Mouse (Mus musculus) stomach, postnatal 0 days (tissue): ENCODE measurements around the gene Olfr70. TPM values are rescaled to one million over a fixed set of nuclear protein-coding genes. Genes with fewer than 3 reads are reported as not detected.

Source experiments
- ATAC-seq: fragments of 200-750 bp; cut with Nextera tagmentation; 2 replicates; pipeline ENCODE4 v1.8.0; 2017; ENCODE audit not compliant: low FRiP score, low TSS enrichment
- DNase-seq: peaks from one replicate; pipeline ENCODE4 v3.0.0-alpha.2; 2016; ENCODE audit warnings: low spot score
- H3K27ac ChIP-seq: fragments of 300-500 bp; sonication (generic); replicated peaks from 2 replicates; pipeline ENCODE4 v1.5.1; 2014; ENCODE audit warnings: mild to moderate bottlenecking, control low read depth
- H3K27me3 ChIP-seq: fragments of 300-500 bp; sonication (generic); 2 replicates; pipeline ENCODE4 v1.6.1; 2014; ENCODE audit warnings: low read length; ENCODE audit not compliant: control insufficient read depth, insufficient read depth
- H3K36me3 ChIP-seq: fragments of 300-500 bp; sonication (generic); 2 replicates; pipeline ENCODE4 v1.6.1; 2014; ENCODE audit warnings: low read length, mixed read lengths; ENCODE audit not compliant: control insufficient read depth, insufficient read depth
- H3K4me1 ChIP-seq: fragments of 300-500 bp; sonication (generic); replicated peaks from 2 replicates; pipeline ENCODE4 v1.6.1; 2014; ENCODE audit warnings: antibody characterized with exemption; ENCODE audit not compliant: control insufficient read depth, insufficient read depth
- H3K4me2 ChIP-seq: fragments of 300-500 bp; sonication (generic); replicated peaks from 2 replicates; pipeline ENCODE4 v1.6.1; 2014; ENCODE audit warnings: low read depth, mild to moderate bottlenecking, control low read depth, moderate library complexity
- H3K4me3 ChIP-seq: fragments of 300-500 bp; sonication (generic); 2 replicates; pipeline ENCODE4 v1.5.1; 2014; ENCODE audit warnings: low read depth, low read length, control low read depth
- H3K9ac ChIP-seq: fragments of 300-500 bp; sonication (generic); 2 replicates; pipeline ENCODE4 v1.6.1; 2014; ENCODE audit warnings: mild to moderate bottlenecking, low read length, control low read depth, mixed read lengths
- H3K9me3 ChIP-seq: fragments of 300-500 bp; sonication (generic); 2 replicates; pipeline ENCODE4 v1.6.1; 2016; ENCODE audit warnings: low read length; ENCODE audit not compliant: control insufficient read depth
- CTCF ChIP-seq: IDR thresholded peaks from 2 replicates; pipeline ENCODE4 v1.5.1; 2016; ENCODE audit warnings: antibody characterized with exemption, low read depth, mild to moderate bottlenecking, moderate library complexity
- EP300 ChIP-seq: optimal IDR thresholded peaks from 2 replicates; pipeline ENCODE3; 2016; ENCODE audit warnings: antibody characterized with exemption
- WGBS: fragments of 180-500 bp; shearing (Covaris S2); extraction: QIAGEN DNeasy Blood & Tissue Kit; methylation state at CpG from one replicate; pipeline ENCODE4 v1.1.7; 2014; 5-methylcytosine and 5-hydroxymethylcytosine counted together
- polyA plus RNA-seq: library from polyadenylated mRNA; unstranded; fragments of >200 nt; fragmentation: Nextera tagmentation; extraction: Ambion mirVana; gene quantifications from 2 replicates; pipeline ENCODE4 v1.2.1, GENCODE M21; 2015

Gene Olfr70
- polyA plus RNA-seq, 1 experiment from 2014 or later, result not detected

DNA sequence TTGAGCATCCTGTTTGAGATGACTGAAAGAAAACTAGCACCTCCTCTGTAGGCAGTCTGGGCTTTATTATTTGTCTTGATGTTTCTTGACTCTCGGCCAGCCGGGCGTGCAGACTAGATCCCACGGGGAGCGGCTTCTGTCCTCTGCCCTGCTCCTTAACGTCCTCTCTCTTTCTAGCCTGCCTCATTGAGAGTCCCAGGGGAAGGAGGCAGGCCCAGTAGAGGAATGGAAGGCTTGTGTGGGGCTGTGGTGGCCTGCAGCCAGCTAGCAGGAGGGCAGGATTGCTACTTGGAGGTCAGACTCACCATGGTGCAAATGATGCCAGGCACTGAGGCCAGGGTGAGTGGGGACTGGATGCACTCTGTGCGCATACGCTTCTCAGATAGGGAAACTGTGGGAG lies 3.2 kb upstream of the Olfr70 start:
- H3K9me3 ChIP-seq, result no peaks in the 10 kb centered on the region
- H3K36me3 ChIP-seq, result no peaks in the 10 kb centered on the region
- H3K27me3 ChIP-seq, result no peaks in the 10 kb centered on the region
- no peak overlapping the region for H3K4me2 ChIP-seq
- 58% methylated on average over 8 of the region's 8 CpGs for WGBS
- TF ChIP-seq EP300 (no peak), CTCF (no peak)
- no peak overlapping the region for H3K27ac ChIP-seq
- no peaks in the 10 kb centered on the region for H3K4me1 ChIP-seq
- no peak for DNase-seq
- ATAC-seq, result no peak
- H3K4me3 ChIP-seq, result no peak overlapping the region
- H3K9ac ChIP-seq, result peak overlapping the region; percentile 4; the same call in 1 of the 2 replicates

DNA sequence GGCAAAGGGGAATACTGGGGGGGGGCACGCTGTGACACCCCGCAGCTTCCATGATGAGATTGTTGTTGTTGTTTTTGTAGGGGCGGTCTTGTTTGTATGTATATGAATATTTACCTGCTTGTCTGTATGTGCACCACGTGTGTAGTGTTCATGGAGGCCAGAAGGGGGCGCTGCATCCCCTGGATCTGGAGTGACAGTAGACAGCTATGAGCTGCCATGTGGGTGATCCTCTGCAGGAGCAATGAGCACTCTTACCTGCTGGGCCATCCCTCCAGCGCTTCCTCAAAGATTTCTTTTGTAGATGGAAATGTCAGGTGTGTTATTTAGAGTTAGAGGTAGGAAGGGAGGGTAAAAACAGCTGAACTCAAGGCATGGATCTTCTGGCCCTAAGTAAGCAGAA lies 2.8 kb upstream of the Olfr70 start:
- no peak for DNase-seq
- H3K9me3 ChIP-seq, result no peaks in the 10 kb centered on the region
- 73% methylated on average over 6 of the region's 6 CpGs for WGBS

DNA sequence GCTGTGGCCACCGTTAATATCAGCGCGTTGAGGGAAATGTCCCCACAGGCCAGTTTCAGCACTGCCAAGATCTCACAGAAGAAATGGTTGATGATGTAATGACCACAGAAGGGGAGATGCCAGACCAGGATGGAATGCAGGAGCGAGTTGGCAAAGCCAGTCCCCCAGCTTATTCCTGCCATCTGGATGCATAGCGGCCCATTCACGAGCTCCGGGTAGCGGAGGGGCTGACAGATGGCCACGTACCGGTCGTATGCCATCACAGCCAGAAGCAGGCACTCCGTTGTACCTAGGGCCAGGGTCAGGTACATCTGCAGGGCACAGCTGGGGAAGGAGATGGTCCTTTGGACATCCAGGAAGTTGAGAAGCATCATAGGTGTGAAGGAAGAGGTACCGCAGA lies 4.0 kb downstream of the Olfr70 start:
- H3K27ac ChIP-seq, result no peak overlapping the region
- ATAC-seq (no peak), DNase-seq (no peak)
- H3K9ac ChIP-seq, result no peak overlapping the region
- WGBS, result 90% methylated on average over 13 of the region's 13 CpGs
- no peak overlapping the region for H3K4me3 ChIP-seq
- TF ChIP-seq EP300 (no peak), CTCF (no peak)
- no peaks in the 10 kb centered on the region for H3K9me3 ChIP-seq
- H3K4me1 ChIP-seq, result no peaks in the 10 kb centered on the region; the same call in 1 of the 2 replicates
- no peaks in the 10 kb centered on the region for H3K27me3 ChIP-seq
- H3K36me3 ChIP-seq, result no peaks in the 10 kb centered on the region
- H3K4me2 ChIP-seq, result no peak overlapping the region

More for the DNA sequence above, 2.8 kb upstream of the Olfr70 start:
- TF ChIP-seq EP300 (no peak), CTCF (peak; percentile 58)
- no peak overlapping the region for H3K27ac ChIP-seq
- no peaks in the 10 kb centered on the region for H3K27me3 ChIP-seq
- no peak overlapping the region for H3K4me2 ChIP-seq
- no peaks in the 10 kb centered on the region for H3K36me3 ChIP-seq
- H3K9ac ChIP-seq, result no peak overlapping the region
- ATAC-seq, result no peak
- H3K4me3 ChIP-seq, result no peak overlapping the region
- H3K4me1 ChIP-seq, result no peaks in the 10 kb centered on the region

- ATAC-seq (peak; percentile 83), DNase-seq (peak; percentile 72)
- Histone ChIP-seq H3K36me3 (no peaks in the 10 kb centered on the region), H3K4me3 (no peak overlapping the region), H3K27ac (peak overlapping the region; percentile 45; the same call in 1 of the 2 replicates), H3K4me1 (no peaks in the 10 kb centered on the region; the same call in 1 of the 2 replicates), H3K27me3 (no peaks in the 10 kb centered on the region), H3K9ac (no peak overlapping the region), H3K4me2 (no peak overlapping the region), H3K9me3 (no peaks in the 10 kb centered on the region)
- WGBS, result 9% methylated on average over 9 of the region's 9 CpGs
- TF ChIP-seq CTCF (no peak; the same call in 1 of the 2 replicates), EP300 (no peak)
Observed at GRCm38 (mm10) chr4:43695249-43695671, 5.3 kb downstream of the Olfr70 start.

DNA sequence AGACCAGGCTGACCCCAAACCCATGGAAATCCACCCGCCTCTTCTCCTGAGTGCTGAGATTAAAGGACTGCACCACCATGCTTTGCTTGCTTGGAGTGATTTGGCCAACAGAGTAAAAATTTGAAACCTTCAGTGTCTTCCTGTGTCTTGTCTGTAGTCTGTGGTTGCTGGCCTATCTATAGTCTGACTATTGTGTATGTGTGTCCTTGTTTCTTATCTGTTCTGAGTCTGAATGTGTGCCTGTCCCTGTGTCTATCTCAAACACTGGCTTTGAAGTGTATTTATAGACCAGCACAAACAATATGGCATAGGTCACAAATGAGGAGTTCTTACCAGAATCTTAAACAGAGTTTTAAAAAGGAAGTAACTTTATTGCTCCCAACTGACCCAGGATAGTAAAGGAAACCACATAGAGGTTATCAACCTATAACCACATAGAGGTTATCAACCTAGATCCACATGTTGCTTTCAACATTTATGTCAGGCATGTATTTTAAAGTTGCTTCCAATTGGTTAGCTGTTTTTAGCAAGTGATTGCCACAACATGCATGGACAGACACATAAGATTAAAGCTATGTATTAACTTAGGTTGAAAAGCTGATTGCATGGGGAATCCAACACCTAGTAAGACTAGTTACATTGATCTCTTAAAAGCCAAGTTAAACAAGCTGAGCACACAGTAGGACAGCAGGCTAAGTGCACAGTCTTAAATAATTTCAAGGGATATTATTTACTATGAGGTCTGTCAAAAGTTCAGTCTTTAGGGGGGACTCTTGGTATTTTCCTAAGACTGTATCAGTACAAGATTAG lies 6.0 kb downstream of the Olfr70 start:
- H3K27ac ChIP-seq, result peak overlapping the region; percentile 45; the same call in 1 of the 2 replicates
- ATAC-seq, result no peak

DNA sequence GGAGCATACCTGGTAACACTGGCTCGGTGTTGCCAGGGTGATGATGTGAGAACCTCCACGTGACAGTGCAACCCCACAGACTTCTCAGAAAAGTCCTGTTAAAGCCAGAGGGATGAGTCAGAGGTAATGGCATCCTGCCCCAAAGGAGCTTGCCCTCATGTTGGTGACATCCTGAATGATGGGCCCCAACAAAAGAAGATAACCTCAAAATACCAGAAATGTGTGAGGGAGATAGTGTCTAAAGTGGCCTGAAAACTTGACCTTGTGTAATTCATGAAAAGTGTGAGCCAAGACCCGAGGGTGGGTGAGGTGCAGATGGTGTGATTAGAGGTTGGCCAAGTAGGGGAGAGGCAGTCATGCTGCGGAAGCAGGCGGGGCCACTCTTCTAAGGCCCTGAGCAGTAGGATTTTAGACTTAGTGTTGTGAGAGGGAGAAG lies 6.8 kb downstream of the Olfr70 start:
- no peaks in the 10 kb centered on the region for H3K27me3 ChIP-seq
- 45% methylated on average over 5 of the region's 5 CpGs for WGBS
- no peak overlapping the region for H3K4me3 ChIP-seq
- no peak overlapping the region for H3K27ac ChIP-seq
- no peaks in the 10 kb centered on the region; the same call in 1 of the 2 replicates for H3K4me1 ChIP-seq
- no peak overlapping the region for H3K9ac ChIP-seq
- H3K4me2 ChIP-seq, result no peak overlapping the region
- ATAC-seq, result peak; percentile 57
- H3K9me3 ChIP-seq, result no peaks in the 10 kb centered on the region
- no peak for TF ChIP-seq CTCF
- TF ChIP-seq EP300, result no peak
- no peaks in the 10 kb centered on the region for H3K36me3 ChIP-seq
- DNase-seq, result no peak

More for the DNA sequence above, 6.0 kb downstream of the Olfr70 start:
- H3K27me3 ChIP-seq, result no peaks in the 10 kb centered on the region
- no peak for TF ChIP-seq EP300
- TF ChIP-seq CTCF, result no peak
- DNase-seq, result no peak
- no peaks in the 10 kb centered on the region for H3K9me3 ChIP-seq
- H3K9ac ChIP-seq, result no peak overlapping the region
- 78% methylated on average over 1 of the region's 1 CpGs for WGBS
- no peak overlapping the region for H3K4me2 ChIP-seq
- H3K4me1 ChIP-seq, result no peaks in the 10 kb centered on the region; the same call in 1 of the 2 replicates
- no peak overlapping the region for H3K4me3 ChIP-seq
- no peaks in the 10 kb centered on the region for H3K36me3 ChIP-seq
